ENCODE assay signal across 8 mouse cellular contexts in genomic region chr3:122074334-122074733, GRCm38 (mm10). TPM values are rescaled to one million over a fixed set of nuclear protein-coding genes. Genes with fewer than 3 reads are reported as not detected.
DNase-seq lines count a peak whose midpoint lies in the region; ATAC-seq lines count a peak whose summit lies in the region.

No protein-coding gene starts in this region.

- 0 out of 2 replicates have a peak overlapping the region, but pooled peaks have one; percentile 1 for H3K9ac ChIP-seq in heart, embryonic 11.5 days (ENCODE audit: low read depth, low read length)
- no peak overlapping the region for H3K9ac ChIP-seq in kidney, embryonic 14.5 days (ENCODE audit: low read depth, low read length)

- no peaks in the 10 kb centered on the region for H3K9me3 ChIP-seq in heart, embryonic 11.5 days (replicated peaks; ENCODE audit: control insufficient read depth, low read length)
- H3K9me3 ChIP-seq in kidney, embryonic 14.5 days (ENCODE audit: control insufficient read depth, low read length), result no peaks in the 10 kb centered on the region

- H3K27me3 ChIP-seq in heart, embryonic 11.5 days (ENCODE audit: control insufficient read depth, insufficient read depth, low read length), result no peaks in the 10 kb centered on the region
- H3K27me3 ChIP-seq in kidney, embryonic 14.5 days (ENCODE audit: control insufficient read depth, insufficient read depth, low read length), result no peaks in the 10 kb centered on the region

- peak overlapping the region; percentile 37 for H3K27ac ChIP-seq in heart, embryonic 11.5 days (ENCODE audit: low read depth, low read length)
- H3K27ac ChIP-seq in kidney, embryonic 14.5 days (ENCODE audit: low read depth, low read length), result peak overlapping the region; percentile 83

- peaks cover 28% of the 10 kb centered on the region for H3K4me1 ChIP-seq in heart, embryonic 11.5 days (ENCODE audit: control insufficient read depth, insufficient read depth, low read length)
- H3K4me1 ChIP-seq in kidney, embryonic 14.5 days (ENCODE audit: control insufficient read depth, insufficient read depth, low read length), result peaks cover 31% of the 10 kb centered on the region

- H3K4me2 ChIP-seq in heart, embryonic 11.5 days, result no peak overlapping the region
- H3K4me2 ChIP-seq in kidney, embryonic 14.5 days (replicated peaks; ENCODE audit: low read depth, low read length), result no peak overlapping the region; the same call in 1 of the 2 replicates

- WGBS in heart, embryonic 11.5 days (ENCODE audit: insufficient replicate concordance), result 22% methylated on average over 10 of the region's 10 CpGs
- 29% methylated on average over 10 of the region's 10 CpGs for WGBS in kidney, embryonic 14.5 days

- no peak overlapping the region for H3K4me3 ChIP-seq in heart, embryonic 11.5 days (ENCODE audit: low read depth, low read length)
- no peak overlapping the region for H3K4me3 ChIP-seq in kidney, embryonic 14.5 days (ENCODE audit: low read length)

- no peak for ATAC-seq in heart, embryonic 11.5 days (replicated peaks; ENCODE audit: insufficient number of reproducible peaks, low FRiP score, low TSS enrichment)
- ATAC-seq in kidney, embryonic 14.5 days (ENCODE audit: low FRiP score, low TSS enrichment), result peak; percentile 14; the same call in 1 of the 2 replicates
- ATAC-seq in megakaryocyte progenitor cell, adult 5-6 weeks (replicated peaks; ENCODE audit: poor library complexity), result no peak

- DNase-seq in cerebellum, adult 9-11 months, result peak; percentile 21
- no peak for DNase-seq in cerebellum, postnatal 36 days
- DNase-seq in lung, postnatal 4 days, result peak; percentile 44 to 54
- DNase-seq in c-Kit-positive CD71-positive TER-119-positive erythroid progenitor cells, embryonic 14.5 days (ENCODE audit: low spot score), result no peak
- DNase-seq in thymus, postnatal 0 days (ENCODE audit: low spot score), result no peak

- no peaks in the 10 kb centered on the region for H3K36me3 ChIP-seq in heart, embryonic 11.5 days (ENCODE audit: control insufficient read depth, insufficient read depth, low read length)
- H3K36me3 ChIP-seq in kidney, embryonic 14.5 days (ENCODE audit: control insufficient read depth, insufficient read depth, low read length), result no peaks in the 10 kb centered on the region

RNA-seq across cellular contexts. Expression of gene Abca4, which starts 30.1 kb away (rescaled TPM):
- polyA plus RNA-seq in heart, embryonic 11.5 days (2014; fragmentation: Nextera tagmentation; extraction: Ambion mirVana), result 3.1 and 5.1 TPM in 2 replicates
- polyA plus RNA-seq in kidney, embryonic 14.5 days (2014; fragmentation: Nextera tagmentation; extraction: Ambion mirVana), result 0.70 and 0.84 TPM in 2 replicates
- total RNA-seq in megakaryocyte progenitor cell, adult 5-6 weeks (2015), result 0.07 and 0.17 TPM in 2 replicates
- 0.12 and 0.30 TPM in 2 replicates for total RNA-seq in megakaryocyte progenitor cell, adult 5-6 weeks (2017)
- polyA plus RNA-seq in thymus, postnatal 0 days (2015; fragmentation: Nextera tagmentation; extraction: Ambion mirVana), result 0.18 and 0.42 TPM in 2 replicates

Comparison
In these comparisons a context has a peak if more than half of its experiments do, and no peak if none do; other contexts are left out.
1. DNase-seq: peak in cerebellum, adult 9-11 months (single experiment) and lung, postnatal 4 days (2 of 2); none in cerebellum, postnatal 36 days (0 of 2), c-Kit-positive CD71-positive TER-119-positive erythroid progenitor cells, embryonic 14.5 days (single experiment) and thymus, postnatal 0 days (single experiment).